Mouse (Mus musculus): ENCODE data around the gene Gm21818. TPM values are rescaled to one million over a fixed set of nuclear protein-coding genes. Genes with fewer than 3 reads are reported as not detected.
"Not testable (repeated sequence)": the region's sequence is repeated elsewhere in the genome, so short reads cannot be mapped to it uniquely, and the experiment has no call there.

Gene Gm21818
- total RNA-seq (2015) (not detected in 2 replicates), total RNA-seq (2017) (not detected in 2 replicates)

GRCm38 (mm10) chr13:120172133-120172532, at the start of gene Gm21818:
Gene Gm21818 (plus strand): TSS chr13:120172433.
- ATAC-seq (ENCODE audit: poor library complexity, severe bottlenecking) = not testable (repeated sequence)

DNA sequence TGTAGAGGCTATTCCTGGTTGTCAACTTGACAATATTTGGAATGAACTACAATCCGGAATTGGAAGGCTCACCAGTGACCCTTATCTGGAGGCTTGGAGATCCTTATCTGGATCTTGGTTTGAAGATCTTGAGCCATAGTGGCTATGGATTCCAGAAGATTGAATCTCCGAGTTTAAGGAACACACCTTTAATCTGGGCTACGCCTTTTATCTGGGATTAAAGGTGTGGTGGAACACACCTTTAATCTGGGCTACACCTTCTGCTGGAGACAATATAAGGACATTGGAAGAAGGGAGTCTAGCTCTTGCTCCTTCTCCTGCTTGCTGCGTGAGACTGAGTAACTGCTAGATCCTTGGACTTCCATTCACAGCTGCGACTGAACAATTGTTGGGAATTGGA, 32.3 kb upstream of the Gm21818 start, which contains the start of gene Gm20767:
Gm20767 (plus strand) TSS at position 301 of the 400 bp plus-strand sequence.
- not testable (repeated sequence) for ATAC-seq (ENCODE audit: poor library complexity, severe bottlenecking)

GRCm38 (mm10) chr13:120142348-120142747, 29.9 kb upstream of the Gm21818 start:
- peak; percentile 73 for ATAC-seq (ENCODE audit: poor library complexity, severe bottlenecking)

DNA sequence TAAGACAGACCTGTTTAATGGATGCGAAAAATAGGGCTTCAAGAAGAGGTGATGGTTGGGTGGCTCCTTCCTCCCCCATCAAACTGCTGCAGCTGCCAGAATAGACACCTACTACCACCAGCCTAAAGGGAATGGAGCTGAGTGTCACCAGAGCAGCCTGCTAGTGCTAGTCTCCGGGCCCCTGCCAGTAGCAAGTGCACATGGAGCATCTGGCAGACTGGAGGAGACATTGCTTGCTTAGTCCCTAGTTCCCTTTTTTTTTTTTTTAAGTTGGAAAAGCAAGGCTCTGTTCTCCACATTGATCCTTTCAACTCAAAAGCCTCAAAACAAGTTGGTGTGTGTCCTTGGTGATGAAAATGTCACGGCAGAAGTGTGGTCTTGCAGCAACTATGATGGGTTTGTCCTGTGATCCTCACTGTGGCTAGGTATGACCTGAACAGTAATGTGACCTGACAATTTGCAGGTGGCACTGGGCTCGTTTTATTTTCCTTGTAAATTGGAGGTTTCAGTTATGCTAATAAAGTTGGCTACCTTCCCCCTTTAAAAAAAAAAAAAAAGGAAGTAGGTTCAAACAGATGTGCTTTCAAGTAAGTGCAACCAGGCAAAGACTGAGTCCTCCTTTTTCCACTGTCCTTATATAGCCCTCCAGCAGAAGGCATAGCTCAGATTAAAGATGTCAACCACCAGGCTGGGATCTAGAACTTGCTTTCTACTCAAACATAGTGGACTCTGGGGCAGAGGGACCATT, 22.4 kb upstream of the Gm21818 start:
- peak; percentile 62 for ATAC-seq (ENCODE audit: poor library complexity, severe bottlenecking)

DNA sequence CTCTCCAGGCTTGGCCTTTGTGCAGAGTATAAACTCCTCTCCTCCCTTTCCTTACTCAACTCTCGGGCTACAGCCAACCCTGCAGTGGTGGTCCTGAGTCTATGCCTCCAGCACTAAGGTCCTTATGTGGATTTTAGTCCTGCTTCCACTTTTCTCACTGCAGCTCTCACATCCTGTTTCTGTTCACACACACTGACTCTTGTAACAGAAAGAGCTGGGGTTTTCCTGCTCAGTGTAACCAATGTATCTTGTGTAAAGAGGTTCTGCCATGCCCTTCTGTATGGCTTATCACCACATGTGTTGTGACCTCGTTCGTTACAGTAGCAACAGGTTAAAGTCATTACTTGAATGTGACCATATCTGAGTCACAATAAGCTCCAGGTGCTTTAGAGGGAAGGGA, 21.6 kb upstream of the Gm21818 start:
- peak; percentile 72 for ATAC-seq (ENCODE audit: poor library complexity, severe bottlenecking)

DNA sequence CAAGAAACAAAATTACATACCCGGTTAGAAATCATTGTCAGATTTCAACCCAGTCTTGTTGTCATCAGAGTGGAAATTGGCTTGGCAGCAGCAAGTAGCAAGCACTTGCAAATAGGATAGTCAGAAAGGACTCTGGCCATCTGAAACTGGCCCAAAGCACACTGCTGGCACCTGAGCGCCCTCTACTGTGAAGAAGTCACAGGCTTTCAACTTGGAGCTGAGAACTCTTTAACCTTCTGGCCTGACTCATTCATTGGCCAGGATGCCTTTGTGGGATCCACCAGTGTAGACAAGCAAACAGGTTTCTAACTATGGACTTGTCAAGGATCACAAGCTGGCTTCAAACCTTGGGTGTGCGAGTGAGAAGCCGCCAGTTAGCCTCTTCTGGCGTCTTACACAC, 3.9 kb upstream of the Gm21818 start:
- ATAC-seq (ENCODE audit: poor library complexity, severe bottlenecking) = peak; percentile 73

- ATAC-seq (ENCODE audit: poor library complexity, severe bottlenecking) = peak; percentile 66
These were observed 24.1 kb downstream of the Gm21818 start for GRCm38 (mm10) chr13:120196189-120196821.

DNA sequence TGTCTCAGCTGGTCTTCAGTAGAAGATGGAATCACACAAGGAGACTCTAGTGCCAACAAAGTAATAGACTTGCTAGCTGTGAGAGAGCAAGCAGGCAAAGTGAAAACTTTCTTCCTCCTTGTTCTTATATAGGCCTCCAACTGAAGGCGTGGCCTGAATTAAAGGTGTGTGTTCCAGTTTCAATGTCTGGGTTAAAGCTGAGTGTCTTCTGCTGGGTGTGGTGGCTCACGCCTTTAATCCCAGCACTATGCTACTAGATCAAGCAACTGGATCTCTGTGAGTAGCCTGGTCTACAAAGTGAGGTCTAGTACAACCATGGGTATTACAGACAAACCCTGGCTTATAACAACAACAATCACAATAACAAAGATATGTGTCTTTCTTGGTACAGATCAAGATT, 43.6 kb downstream of the Gm21818 start, which contains the start of gene Gm21762:
Gm21762 (minus strand) TSS at position 101 of the 400 bp plus-strand sequence.
- ATAC-seq (ENCODE audit: poor library complexity, severe bottlenecking) = not testable (repeated sequence)

- ATAC-seq (ENCODE audit: poor library complexity, severe bottlenecking) = peak; percentile 40; the same call in 1 of the 2 replicates
These were observed 48.7 kb downstream of the Gm21818 start for GRCm38 (mm10) chr13:120220922-120221321.

- peak; percentile 51 for ATAC-seq (ENCODE audit: poor library complexity, severe bottlenecking)
These were observed 50.9 kb downstream of the Gm21818 start for GRCm38 (mm10) chr13:120223012-120223659.

Other genes starting within 250 kb of the Gm21818 start
- not detected in 2 replicates for gene Gm21761, start 243.2 kb upstream of the Gm21818 start, total RNA-seq (2015)
- not detected in 2 replicates for gene Gm21761, start 243.2 kb upstream of the Gm21818 start, total RNA-seq (2017)
- gene B020031M17Rik, start 221.6 kb upstream of the Gm21818 start, total RNA-seq (2015) = not detected in 2 replicates
- not detected in 2 replicates for gene B020031M17Rik, start 221.6 kb upstream of the Gm21818 start, total RNA-seq (2017)
- gene Gm36079, start 145.4 kb upstream of the Gm21818 start, total RNA-seq (2015) = not detected in 2 replicates
- 0.49 TPM in 1 of 2 replicates, not detected in the other for gene Gm36079, start 145.4 kb upstream of the Gm21818 start, total RNA-seq (2017)
- 248 and 273 TPM in 2 replicates for gene Gm21188, start 120.2 kb upstream of the Gm21818 start, total RNA-seq (2015)
- 152 and 161 TPM in 2 replicates for gene Gm21188, start 120.2 kb upstream of the Gm21818 start, total RNA-seq (2017)
- gene Gm20767, start 32.2 kb upstream of the Gm21818 start, total RNA-seq (2015) = not detected in 2 replicates
- gene Gm20767, start 32.2 kb upstream of the Gm21818 start, total RNA-seq (2017) = not detected in 2 replicates
- gene Gm21762, start 43.5 kb downstream of the Gm21818 start, total RNA-seq (2015) = 0.58 and 1.4 TPM in 2 replicates
- 1.7 and 3.3 TPM in 2 replicates for gene Gm21762, start 43.5 kb downstream of the Gm21818 start, total RNA-seq (2017)
- gene Gm21731, start 66.7 kb downstream of the Gm21818 start, total RNA-seq (2015) = not detected in 2 replicates
- gene Gm21731, start 66.7 kb downstream of the Gm21818 start, total RNA-seq (2017) = not detected in 2 replicates
- not detected in 2 replicates for gene AF067061, start 90.7 kb downstream of the Gm21818 start, total RNA-seq (2015)
- gene AF067061, start 90.7 kb downstream of the Gm21818 start, total RNA-seq (2017) = not detected in 2 replicates
- 46.3 and 48.8 TPM in 2 replicates for gene BC147527, start 128.0 kb downstream of the Gm21818 start, total RNA-seq (2015)
- 48.0 and 70.9 TPM in 2 replicates for gene BC147527, start 128.0 kb downstream of the Gm21818 start, total RNA-seq (2017)
- not detected in 2 replicates for gene Tcstv3, start 144.4 kb downstream of the Gm21818 start, total RNA-seq (2015)
- not detected in 2 replicates for gene Tcstv3, start 144.4 kb downstream of the Gm21818 start, total RNA-seq (2017)